Mouse (Mus musculus): ENCODE results near the gene Srl. TPM values are rescaled to one million over a fixed set of nuclear protein-coding genes. Genes with fewer than 3 reads are reported as not detected.

Gene Srl
- polyA plus RNA-seq, 2 experiments = 44.2 to 53.7 TPM

DNA sequence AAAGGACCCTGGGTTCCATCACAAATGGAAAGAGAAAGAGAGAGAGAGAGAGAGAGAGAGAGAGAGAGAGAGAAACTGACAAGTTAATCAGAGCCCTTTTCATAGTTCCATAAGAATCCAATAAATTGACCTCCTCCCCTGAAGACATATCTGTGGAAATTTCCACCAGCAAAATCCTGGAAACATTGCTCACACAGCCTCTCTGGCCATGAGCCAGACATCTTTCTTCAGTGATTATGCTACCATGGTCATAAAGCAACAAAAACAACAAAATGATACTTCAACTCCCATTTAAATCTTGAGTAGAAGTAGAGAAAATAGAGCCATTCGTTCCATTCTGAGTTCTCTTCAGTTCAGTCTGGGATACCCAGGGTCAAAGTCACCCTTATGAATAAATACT, 97.2 kb downstream of the Srl start:
- H3K9me3 ChIP-seq (ENCODE audit: control insufficient read depth, low read length) = no peaks in the 10 kb centered on the region
- no peak overlapping the region for H3K4me2 ChIP-seq (replicated peaks; ENCODE audit: low read depth, low read length, severe bottlenecking)
- no peaks in the 10 kb centered on the region for H3K27me3 ChIP-seq (ENCODE audit: control insufficient read depth, insufficient read depth, low read length)
- ATAC-seq (ENCODE audit: low FRiP score, low read depth) (no peak), DNase-seq (ENCODE audit: low spot score) (no peak)
- H3K9ac ChIP-seq (ENCODE audit: low read depth, low read length, severe bottlenecking) = no peak overlapping the region
- no peak overlapping the region for H3K4me3 ChIP-seq (replicated peaks; ENCODE audit: low read length)
- no peak overlapping the region for H3K27ac ChIP-seq (replicated peaks; ENCODE audit: low read depth, low read length)
- no peaks in the 10 kb centered on the region for H3K36me3 ChIP-seq (ENCODE audit: control insufficient read depth, insufficient read depth, low read length)
- H3K4me1 ChIP-seq (ENCODE audit: control insufficient read depth, insufficient read depth, low read length) = no peaks in the 10 kb centered on the region
- no peak for TF ChIP-seq POLR2A (IDR thresholded peaks at IDR 0.05; ENCODE audit: borderline replicate concordance, extremely low read depth, insufficient read depth, insufficient read length)
- WGBS = 62% methylated on average over 1 of the region's 1 CpGs

DNA sequence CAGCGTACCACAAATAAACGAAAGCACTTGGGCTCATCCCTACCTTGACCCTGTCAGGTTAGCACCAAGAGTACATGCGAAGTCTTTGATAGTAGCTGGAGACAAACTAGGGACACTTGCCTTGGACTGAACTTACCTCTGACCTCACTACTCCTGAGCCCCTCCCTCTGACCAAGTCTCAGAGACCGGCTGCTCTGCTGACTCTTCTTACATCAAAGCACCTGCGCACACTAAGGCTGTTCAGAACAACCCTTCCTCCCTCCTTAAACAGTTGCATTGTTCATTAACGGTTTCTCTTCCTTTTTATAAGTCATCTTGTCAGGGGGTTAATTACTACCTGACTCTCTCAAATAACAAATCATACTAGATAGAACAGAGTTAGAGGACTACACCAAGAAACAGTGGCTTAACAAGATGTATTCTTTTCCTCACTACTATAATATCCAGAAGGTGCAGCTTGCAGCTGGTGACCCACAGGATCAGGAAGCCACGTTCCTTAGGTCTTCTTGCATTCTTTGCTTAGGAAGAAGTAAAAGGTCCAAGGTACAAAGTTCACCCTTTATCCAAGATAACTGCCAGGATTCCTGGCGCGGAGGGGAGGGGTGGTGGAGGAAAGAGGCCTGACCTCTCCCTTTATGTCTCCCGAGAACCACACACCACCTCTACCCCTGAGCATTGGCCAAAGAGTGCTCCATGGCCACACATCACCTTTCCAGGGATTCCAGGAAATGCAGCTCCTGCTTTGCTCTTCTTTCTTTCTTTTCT, 102.1 kb downstream of the Srl start:
- 71% methylated on average over 10 of the region's 10 CpGs for WGBS
- Histone ChIP-seq H3K4me1 (ENCODE audit: control insufficient read depth, insufficient read depth, low read length) (no peaks in the 10 kb centered on the region), H3K4me2 (replicated peaks; ENCODE audit: low read depth, low read length, severe bottlenecking) (no peak overlapping the region), H3K9ac (ENCODE audit: low read depth, low read length, severe bottlenecking) (no peak overlapping the region), H3K36me3 (ENCODE audit: control insufficient read depth, insufficient read depth, low read length) (no peaks in the 10 kb centered on the region), H3K27ac (replicated peaks; ENCODE audit: low read depth, low read length) (no peak overlapping the region), H3K4me3 (replicated peaks; ENCODE audit: low read length) (no peak overlapping the region), H3K9me3 (ENCODE audit: control insufficient read depth, low read length) (no peaks in the 10 kb centered on the region), H3K27me3 (ENCODE audit: control insufficient read depth, insufficient read depth, low read length) (no peaks in the 10 kb centered on the region)
- DNase-seq (ENCODE audit: low spot score) (no peak), ATAC-seq (ENCODE audit: low FRiP score, low read depth) (no peak)
- no peak for TF ChIP-seq POLR2A (IDR thresholded peaks at IDR 0.05; ENCODE audit: borderline replicate concordance, extremely low read depth, insufficient read depth, insufficient read length)

DNA sequence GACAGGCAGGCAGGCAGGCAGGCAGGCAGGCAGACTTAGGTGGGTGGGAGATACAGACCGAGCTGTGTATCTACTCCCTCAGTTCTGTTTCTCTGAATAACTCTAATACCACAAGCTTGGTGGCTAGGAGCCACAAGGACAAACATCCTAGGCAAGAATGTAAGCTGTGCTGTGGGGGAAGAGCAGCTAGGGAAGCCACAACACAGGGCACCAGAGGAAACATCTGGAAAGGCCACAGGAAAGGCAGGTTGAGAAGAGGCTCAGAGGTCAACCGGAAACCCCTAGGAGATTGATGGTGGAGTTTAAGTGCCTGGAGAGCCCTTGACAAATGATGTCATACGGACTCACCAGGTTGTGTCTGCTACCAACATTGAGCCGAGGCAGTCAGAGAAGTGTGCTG, 104.9 kb downstream of the Srl start:
- WGBS = 69% methylated on average over 4 of the region's 4 CpGs
- H3K4me2 ChIP-seq (replicated peaks; ENCODE audit: low read depth, low read length, severe bottlenecking) = no peak overlapping the region
- H3K9ac ChIP-seq (ENCODE audit: low read depth, low read length, severe bottlenecking) = no peak overlapping the region
- DNase-seq (ENCODE audit: low spot score) (no peak), ATAC-seq (ENCODE audit: low FRiP score, low read depth) (no peak)
- no peak overlapping the region for H3K27ac ChIP-seq (replicated peaks; ENCODE audit: low read depth, low read length)
- no peaks in the 10 kb centered on the region for H3K27me3 ChIP-seq (ENCODE audit: control insufficient read depth, insufficient read depth, low read length)
- TF ChIP-seq POLR2A (IDR thresholded peaks at IDR 0.05; ENCODE audit: borderline replicate concordance, extremely low read depth, insufficient read depth, insufficient read length) = no peak
- H3K4me3 ChIP-seq (replicated peaks; ENCODE audit: low read length) = no peak overlapping the region
- H3K36me3 ChIP-seq (ENCODE audit: control insufficient read depth, insufficient read depth, low read length) = no peaks in the 10 kb centered on the region
- H3K4me1 ChIP-seq (ENCODE audit: control insufficient read depth, insufficient read depth, low read length) = no peaks in the 10 kb centered on the region
- H3K9me3 ChIP-seq (ENCODE audit: control insufficient read depth, low read length) = no peaks in the 10 kb centered on the region

DNA sequence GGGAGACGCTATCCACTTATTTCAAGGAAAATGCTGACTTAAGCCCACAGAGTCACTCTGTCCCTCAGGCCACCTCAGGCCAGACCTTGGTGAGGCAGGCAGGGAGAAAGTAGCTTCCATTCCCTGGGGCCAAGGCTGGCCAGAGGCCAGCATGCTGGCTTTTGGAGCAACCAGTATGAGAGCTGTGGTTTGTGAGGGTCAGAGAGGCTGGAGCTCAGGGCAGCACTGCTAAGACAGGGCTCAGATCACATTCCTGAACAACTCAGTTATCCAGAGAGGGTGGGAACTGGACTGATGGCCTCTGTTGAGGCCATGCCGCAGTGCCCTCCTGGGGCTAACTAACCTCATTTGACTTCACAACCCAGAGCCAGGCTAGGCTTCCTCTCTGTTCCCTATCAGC, 106.2 kb downstream of the Srl start:
- Histone ChIP-seq H3K4me1 (ENCODE audit: control insufficient read depth, insufficient read depth, low read length) (no peaks in the 10 kb centered on the region), H3K4me3 (replicated peaks; ENCODE audit: low read length) (no peak overlapping the region), H3K9ac (ENCODE audit: low read depth, low read length, severe bottlenecking) (no peak overlapping the region), H3K9me3 (ENCODE audit: control insufficient read depth, low read length) (no peaks in the 10 kb centered on the region), H3K27me3 (ENCODE audit: control insufficient read depth, insufficient read depth, low read length) (no peaks in the 10 kb centered on the region), H3K4me2 (replicated peaks; ENCODE audit: low read depth, low read length, severe bottlenecking) (no peak overlapping the region), H3K27ac (replicated peaks; ENCODE audit: low read depth, low read length) (no peak overlapping the region), H3K36me3 (ENCODE audit: control insufficient read depth, insufficient read depth, low read length) (no peaks in the 10 kb centered on the region)
- 88% methylated on average over 2 of the region's 2 CpGs for WGBS
- TF ChIP-seq POLR2A (IDR thresholded peaks at IDR 0.05; ENCODE audit: borderline replicate concordance, extremely low read depth, insufficient read depth, insufficient read length) = no peak
- no peak for ATAC-seq (ENCODE audit: low FRiP score, low read depth)
- no peak for DNase-seq (ENCODE audit: low spot score)

DNA sequence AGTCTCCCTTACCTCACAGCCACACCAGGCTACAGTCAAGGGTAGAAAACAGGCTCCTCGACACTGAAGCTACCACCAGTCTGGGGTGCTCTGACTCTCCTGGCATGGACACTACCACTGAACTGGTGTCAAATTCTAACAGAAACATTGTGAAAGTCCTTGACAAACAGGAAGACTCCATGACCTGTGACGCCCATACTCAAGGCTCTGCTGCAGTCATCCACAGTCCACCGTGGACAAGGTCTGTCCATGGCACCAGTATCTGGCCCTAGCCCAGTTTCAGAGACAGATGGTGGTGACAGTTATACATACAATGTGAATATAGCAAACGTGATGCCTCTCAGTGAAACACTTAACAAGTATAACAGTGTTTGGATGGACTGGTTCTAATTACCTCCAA, 109.8 kb downstream of the Srl start:
- Histone ChIP-seq H3K4me3 (replicated peaks; ENCODE audit: low read length) (no peak overlapping the region), H3K4me2 (replicated peaks; ENCODE audit: low read depth, low read length, severe bottlenecking) (no peak overlapping the region), H3K9ac (ENCODE audit: low read depth, low read length, severe bottlenecking) (no peak overlapping the region), H3K27ac (replicated peaks; ENCODE audit: low read depth, low read length) (no peak overlapping the region), H3K9me3 (ENCODE audit: control insufficient read depth, low read length) (no peaks in the 10 kb centered on the region), H3K4me1 (ENCODE audit: control insufficient read depth, insufficient read depth, low read length) (no peaks in the 10 kb centered on the region), H3K27me3 (ENCODE audit: control insufficient read depth, insufficient read depth, low read length) (no peaks in the 10 kb centered on the region), H3K36me3 (ENCODE audit: control insufficient read depth, insufficient read depth, low read length) (no peaks in the 10 kb centered on the region)
- ATAC-seq (ENCODE audit: low FRiP score, low read depth) = no peak
- TF ChIP-seq POLR2A (IDR thresholded peaks at IDR 0.05; ENCODE audit: borderline replicate concordance, extremely low read depth, insufficient read depth, insufficient read length) = no peak
- no peak for DNase-seq (ENCODE audit: low spot score)
- WGBS = 78% methylated on average over 4 of the region's 4 CpGs

Data from limb, embryonic 14.5 days (tissue).